Comparison of ENCODE assay signal across 11 mouse cellular contexts in genomic region chr1:118482285-118483019, GRCm38 (mm10).
DNase-seq lines count a peak whose midpoint lies in the region; ATAC-seq and TF ChIP-seq lines count a peak whose summit lies in the region.
"Had no signal": no experiment of that assay in that cellular context is flagged by ENCODE, and none has a peak within 500 bp of the region (broad histone marks: within the 10 kb centered on the region; RNA-seq: fewer than 3 reads in every experiment).

No protein-coding gene starts in this region.

- no peak for ATAC-seq in hindbrain, postnatal 0 days
- 0 out of 2 replicates have a peak, but pooled peaks have one; percentile 15 for ATAC-seq in midbrain, embryonic 13.5 days
- no peak for ATAC-seq in midbrain, embryonic 11.5 days (ENCODE audit: low FRiP score)
- ATAC-seq in liver, embryonic 15.5 days (ENCODE audit: insufficient read depth), result no peak

- H3K27me3 ChIP-seq in hindbrain, postnatal 0 days (ENCODE audit: insufficient read depth, low read length), result no peaks in the 10 kb centered on the region
- no peaks in the 10 kb centered on the region for H3K27me3 ChIP-seq in hindbrain, embryonic 10.5 days (ENCODE audit: insufficient read depth, poor library complexity, severe bottlenecking)
- no peaks in the 10 kb centered on the region for H3K27me3 ChIP-seq in midbrain, embryonic 13.5 days
- no peaks in the 10 kb centered on the region for H3K27me3 ChIP-seq in midbrain, embryonic 11.5 days (ENCODE audit: control insufficient read depth, insufficient read depth, low read length)
- no peaks in the 10 kb centered on the region for H3K27me3 ChIP-seq in heart, embryonic 10.5 days (ENCODE audit: insufficient read depth, poor library complexity, severe bottlenecking)
- H3K27me3 ChIP-seq in liver, embryonic 15.5 days, result no peaks in the 10 kb centered on the region

- no peaks in the 10 kb centered on the region for H3K4me1 ChIP-seq in hindbrain, postnatal 0 days (ENCODE audit: insufficient read depth, low read length)
- H3K4me1 ChIP-seq in hindbrain, embryonic 10.5 days (replicated peaks), result peaks cover 12% of the 10 kb centered on the region
- peaks cover 16% of the 10 kb centered on the region; the same call in 1 of the 2 replicates for H3K4me1 ChIP-seq in midbrain, embryonic 13.5 days (replicated peaks)
- no peaks in the 10 kb centered on the region for H3K4me1 ChIP-seq in midbrain, embryonic 11.5 days (ENCODE audit: control insufficient read depth, insufficient read depth, low read length)
- peaks cover 54% of the 10 kb centered on the region for H3K4me1 ChIP-seq in heart, embryonic 10.5 days
- H3K4me1 ChIP-seq in liver, embryonic 15.5 days (replicated peaks), result peaks cover 69% of the 10 kb centered on the region

- H3K9me3 ChIP-seq in hindbrain, postnatal 0 days (ENCODE audit: low read length), result no peaks in the 10 kb centered on the region
- no peaks in the 10 kb centered on the region for H3K9me3 ChIP-seq in hindbrain, embryonic 10.5 days
- no peaks in the 10 kb centered on the region for H3K9me3 ChIP-seq in midbrain, embryonic 13.5 days
- no peaks in the 10 kb centered on the region for H3K9me3 ChIP-seq in midbrain, embryonic 11.5 days (ENCODE audit: control insufficient read depth, low read length)
- H3K9me3 ChIP-seq in heart, embryonic 10.5 days, result no peaks in the 10 kb centered on the region
- no peaks in the 10 kb centered on the region for H3K9me3 ChIP-seq in liver, embryonic 15.5 days (replicated peaks)

- TF ChIP-seq CTCF in hindbrain, postnatal 0 days (IDR thresholded peaks at IDR 0.05; ENCODE audit: low read depth), result no peak

- H3K4me2 ChIP-seq in hindbrain, postnatal 0 days (ENCODE audit: low read depth, low read length), result no peak overlapping the region
- H3K4me2 ChIP-seq in midbrain, embryonic 13.5 days (replicated peaks), result no peak overlapping the region
- H3K4me2 ChIP-seq in midbrain, embryonic 11.5 days, result no peak overlapping the region
- peak overlapping the region; percentile 10; the same call in 1 of the 2 replicates for H3K4me2 ChIP-seq in liver, embryonic 15.5 days

- no peak overlapping the region for H3K9ac ChIP-seq in hindbrain, postnatal 0 days (replicated peaks; ENCODE audit: low read length)
- no peak overlapping the region for H3K9ac ChIP-seq in midbrain, embryonic 13.5 days (replicated peaks)
- no peak overlapping the region for H3K9ac ChIP-seq in midbrain, embryonic 11.5 days (ENCODE audit: low read length)
- no peak overlapping the region for H3K9ac ChIP-seq in liver, embryonic 15.5 days

- H3K27ac ChIP-seq in hindbrain, postnatal 0 days, result 0 out of 2 replicates have a peak overlapping the region, but pooled peaks have one; percentile 26
- no peak overlapping the region for H3K27ac ChIP-seq in hindbrain, embryonic 10.5 days
- H3K27ac ChIP-seq in midbrain, embryonic 13.5 days, result 0 out of 2 replicates have a peak overlapping the region, but pooled peaks have one; percentile 35
- H3K27ac ChIP-seq in midbrain, embryonic 11.5 days (ENCODE audit: low read depth, low read length), result no peak overlapping the region
- H3K27ac ChIP-seq in heart, embryonic 10.5 days, result peak overlapping the region; percentile 89
- H3K27ac ChIP-seq in liver, embryonic 15.5 days (replicated peaks), result peak overlapping the region; percentile 71; the same call in 1 of the 2 replicates

- 80% methylated on average over 8 of the region's 8 CpGs for WGBS in hindbrain, postnatal 0 days
- 78% methylated on average over 8 of the region's 8 CpGs for WGBS in hindbrain, embryonic 10.5 days
- WGBS in midbrain, embryonic 13.5 days, result 85% methylated on average over 8 of the region's 8 CpGs
- WGBS in midbrain, embryonic 11.5 days, result 79% methylated on average over 8 of the region's 8 CpGs
- WGBS in heart, embryonic 10.5 days, result 25% methylated on average over 8 of the region's 8 CpGs
- 67% methylated on average over 8 of the region's 8 CpGs for WGBS in liver, embryonic 15.5 days (ENCODE audit: insufficient replicate concordance)

- DNase-seq in hindbrain, postnatal 0 days (ENCODE audit: low spot score), result no peak
- no peak for DNase-seq in hindbrain, embryonic 10.5 days (ENCODE audit: low spot score)
- DNase-seq in midbrain, embryonic 11.5 days (ENCODE audit: low spot score, missing footprints), result no peak
- peak; percentile 91 for DNase-seq in heart, embryonic 10.5 days (ENCODE audit: low spot score)
- DNase-seq in ovary, adult 18-20 months (ENCODE audit: low spot score), result no peak
- DNase-seq in cerebellum, adult 8-10 months, result no peak
- DNase-seq: cerebellum, adult 9-10 months; gastrocnemius, postnatal 14 days; lung, postnatal 14 days had no signal

- H3K36me3 ChIP-seq in hindbrain, postnatal 0 days (ENCODE audit: insufficient read depth, low read length), result no peaks in the 10 kb centered on the region
- peaks cover 24% of the 10 kb centered on the region for H3K36me3 ChIP-seq in hindbrain, embryonic 10.5 days
- H3K36me3 ChIP-seq in midbrain, embryonic 13.5 days, result peaks cover 8% of the 10 kb centered on the region
- H3K36me3 ChIP-seq in midbrain, embryonic 11.5 days (ENCODE audit: control insufficient read depth, insufficient read depth, low read length), result no peaks in the 10 kb centered on the region; the same call in 1 of the 2 replicates
- H3K36me3 ChIP-seq in heart, embryonic 10.5 days, result no peaks in the 10 kb centered on the region
- 0 out of 2 replicates have a peak, but pooled peaks cover 3% of the 10 kb centered on the region for H3K36me3 ChIP-seq in liver, embryonic 15.5 days (replicated peaks)

- H3K4me3 ChIP-seq in hindbrain, postnatal 0 days (ENCODE audit: low read length), result no peak overlapping the region
- no peak overlapping the region for H3K4me3 ChIP-seq in hindbrain, embryonic 10.5 days
- H3K4me3 ChIP-seq in midbrain, embryonic 13.5 days (replicated peaks), result no peak overlapping the region
- no peak overlapping the region for H3K4me3 ChIP-seq in midbrain, embryonic 11.5 days (ENCODE audit: low read depth, low read length)
- peak overlapping the region; percentile 54 for H3K4me3 ChIP-seq in heart, embryonic 10.5 days
- H3K4me3 ChIP-seq in liver, embryonic 15.5 days (replicated peaks), result no peak overlapping the region

Comparison
In these comparisons a context has a peak if more than half of its experiments do, and no peak if none do; other contexts are left out.
1. H3K27ac ChIP-seq: peak in hindbrain, postnatal 0 days (single experiment), midbrain, embryonic 13.5 days (single experiment), heart, embryonic 10.5 days (single experiment) and liver, embryonic 15.5 days (single experiment); none in hindbrain, embryonic 10.5 days (single experiment) and midbrain, embryonic 11.5 days (single experiment).